Mouse (Mus musculus): Measurements from ENCODE around the gene Rassf2.

Rassf2 gene

DNA sequence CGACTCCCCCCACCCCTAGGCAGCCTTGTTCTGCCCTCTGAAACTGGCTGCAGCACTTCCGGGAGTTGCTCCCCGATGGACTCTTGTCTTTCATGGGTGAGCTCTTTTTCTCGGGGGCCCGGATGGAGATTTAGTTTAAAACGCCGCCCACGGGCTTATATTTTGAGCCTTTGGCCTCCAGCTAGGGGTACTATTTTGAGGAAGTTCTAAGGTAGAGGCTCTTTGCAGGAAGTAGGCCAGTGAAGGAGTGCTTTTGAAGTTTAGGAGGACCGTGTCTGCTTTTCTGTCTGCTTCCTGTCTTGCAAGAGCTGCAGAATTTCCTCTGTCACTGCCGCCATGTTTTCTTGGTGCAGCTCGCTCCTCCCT, 5.4 kb upstream of the Rassf2 start:
- DNase-seq (ENCODE audit: extremely low read depth, insufficient read length, low spot score) = no peak

DNA sequence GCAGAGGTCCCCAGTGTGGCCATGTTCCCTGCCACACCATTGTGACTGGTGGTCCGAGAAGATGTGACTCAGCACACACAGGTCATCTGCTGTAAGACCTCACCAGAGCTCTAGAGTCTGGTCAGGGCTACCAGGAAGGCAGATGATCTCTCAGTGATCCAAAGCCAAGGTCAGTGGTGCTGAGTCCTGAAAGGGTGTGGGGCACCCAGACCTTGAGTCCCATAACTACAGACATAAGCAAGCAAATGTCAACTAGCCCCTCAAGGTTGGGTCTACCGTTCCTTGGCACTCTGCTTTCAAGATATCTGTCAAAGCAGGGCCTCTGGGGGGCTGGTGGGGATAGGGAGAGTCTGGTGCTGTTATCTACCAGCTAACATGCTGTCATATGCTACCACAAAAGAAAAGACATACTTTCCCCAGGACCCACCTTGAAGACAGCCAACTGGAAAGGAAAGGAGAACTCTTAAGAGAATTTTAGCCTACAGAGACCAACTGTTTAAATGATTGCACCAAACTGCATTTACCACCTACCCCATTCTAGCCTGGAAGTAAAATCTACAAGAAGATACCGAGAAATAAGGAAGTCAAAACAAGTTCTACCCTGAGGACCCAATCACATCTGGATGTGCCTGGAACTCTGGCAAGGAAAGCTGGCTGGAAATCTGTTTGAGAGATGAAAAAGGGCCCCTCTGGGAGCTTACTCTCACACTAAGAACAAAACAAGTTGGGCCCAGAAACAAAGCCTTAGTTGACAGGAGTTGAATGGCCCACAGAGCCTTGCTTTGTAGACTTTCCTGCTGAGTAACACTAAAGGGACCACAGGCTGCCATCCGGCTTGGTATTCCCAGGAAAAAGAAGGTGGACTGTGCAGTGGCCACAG, 4.8 kb upstream of the Rassf2 start:
- no peak for DNase-seq (ENCODE audit: extremely low read depth, insufficient read length, low spot score)

DNA sequence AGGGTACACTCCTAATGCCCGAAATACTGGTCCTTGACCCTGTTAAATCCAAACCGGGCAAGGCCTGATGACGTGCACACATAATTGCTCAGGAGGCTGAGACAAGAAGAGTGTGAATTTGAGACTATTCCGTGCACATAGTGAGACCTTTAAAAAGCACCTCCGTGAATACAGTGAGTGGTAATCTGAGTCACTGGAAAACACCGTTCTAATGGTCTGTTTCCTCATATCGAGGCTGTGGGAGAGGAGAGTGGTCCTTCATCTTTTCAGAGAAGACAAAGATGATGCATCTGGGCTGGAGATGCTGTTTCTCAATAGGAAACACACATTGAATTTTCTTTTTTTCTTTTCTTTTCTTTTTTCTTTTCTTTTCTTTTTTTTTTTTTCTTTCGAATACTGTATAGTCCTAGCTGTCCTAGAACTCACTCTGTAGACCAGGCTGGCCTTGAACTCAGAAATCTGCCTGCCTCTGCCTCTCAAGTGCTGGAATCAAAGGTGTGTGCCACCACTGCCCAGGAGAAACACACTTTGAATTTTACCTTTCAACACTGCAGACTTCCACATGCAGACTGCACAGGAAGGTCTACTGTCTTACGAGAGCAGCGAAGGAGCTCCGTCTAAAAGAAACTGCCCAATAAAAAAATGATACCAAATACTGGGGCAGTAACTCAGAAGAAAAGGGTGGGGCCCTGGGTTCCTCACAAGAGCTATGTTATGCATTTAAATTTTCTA, 1.5 kb upstream of the Rassf2 start:
- no peak for DNase-seq (ENCODE audit: extremely low read depth, insufficient read length, low spot score)

GRCm38 (mm10) chr2:132030418-132031363, 633 bp upstream of the Rassf2 start:
- no peak for DNase-seq (ENCODE audit: extremely low read depth, insufficient read length, low spot score)

GRCm38 (mm10) chr2:132028894-132029605, 1.0 kb downstream of the Rassf2 start:
- peak; percentile 29 for DNase-seq (ENCODE audit: extremely low read depth, insufficient read length, low spot score)

DNA sequence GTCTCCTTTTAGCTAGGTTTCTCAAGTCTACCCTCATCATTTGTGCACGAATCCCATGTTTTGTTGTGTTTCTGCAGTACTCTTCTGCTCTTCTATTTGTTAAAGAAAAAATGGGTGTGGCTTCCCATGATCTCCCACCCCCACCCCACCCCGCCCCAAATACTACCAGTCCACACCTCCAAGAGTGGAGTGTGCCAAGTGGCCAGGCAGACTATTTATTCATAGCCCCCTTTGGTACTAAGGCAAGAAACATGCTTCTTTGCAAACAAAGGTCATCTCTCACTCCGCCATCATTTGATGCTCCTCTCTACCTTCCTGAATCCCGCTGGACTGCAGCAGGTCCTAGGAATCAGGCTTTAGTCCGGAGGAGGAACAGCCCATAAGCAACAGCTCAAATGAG, 2.0 kb downstream of the Rassf2 start:
- DNase-seq (ENCODE audit: extremely low read depth, insufficient read length, low spot score) = no peak

GRCm38 (mm10) chr2:132027366-132027765, 2.7 kb downstream of the Rassf2 start:
- no peak for DNase-seq (ENCODE audit: extremely low read depth, insufficient read length, low spot score)

- DNase-seq (ENCODE audit: extremely low read depth, insufficient read length, low spot score) = no peak
Observed at GRCm38 (mm10) chr2:132024028-132024427, 6.0 kb downstream of the Rassf2 start.

- no peak for DNase-seq (ENCODE audit: extremely low read depth, insufficient read length, low spot score)
Observed at GRCm38 (mm10) chr2:132022621-132023020, 7.4 kb downstream of the Rassf2 start.

DNA sequence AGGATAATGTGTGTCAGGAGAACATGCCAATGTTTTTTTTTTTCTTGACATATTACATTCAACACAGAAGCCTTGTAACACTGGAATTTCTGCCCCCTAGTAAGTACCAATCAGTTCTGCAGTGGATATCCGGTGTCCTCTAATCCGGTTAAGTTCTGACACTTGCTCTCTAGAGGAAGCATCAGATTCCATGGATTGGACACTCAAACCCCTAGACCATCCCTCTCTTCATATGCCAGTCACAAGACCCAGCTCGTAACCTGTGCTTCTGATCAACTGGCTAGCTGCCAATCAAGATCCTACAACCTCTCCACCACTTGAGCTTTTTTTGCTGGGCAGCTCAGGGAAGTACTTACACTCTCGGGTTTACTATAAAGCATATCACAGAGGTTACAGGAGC, 8.4 kb downstream of the Rassf2 start:
- no peak for DNase-seq (ENCODE audit: extremely low read depth, insufficient read length, low spot score)

DNA sequence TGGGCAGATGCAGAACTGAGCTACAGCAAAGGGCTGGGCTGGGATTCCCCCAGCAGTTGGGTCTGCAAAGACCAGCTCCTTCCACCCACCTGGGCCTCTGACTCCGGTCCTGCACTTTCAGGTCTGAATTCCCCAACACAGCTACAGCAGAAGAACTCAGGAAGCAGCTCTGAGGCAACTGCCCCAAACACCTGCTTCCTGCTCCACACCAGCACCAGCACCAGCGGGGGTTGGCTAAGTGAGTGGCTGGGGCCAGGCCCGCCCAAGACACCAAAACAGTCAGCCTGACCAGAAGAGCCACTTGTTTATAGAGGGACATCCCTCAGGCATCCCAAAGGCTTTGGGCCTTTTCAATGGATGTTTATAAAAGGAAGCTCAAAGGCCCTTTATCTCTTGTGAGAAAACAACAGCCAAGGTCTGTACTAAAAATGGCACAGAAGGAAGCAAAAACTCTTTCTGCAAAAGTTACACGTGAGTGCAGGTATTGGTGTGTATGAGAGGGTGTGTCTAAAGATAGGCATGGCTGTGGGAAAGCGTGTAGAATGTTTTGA, 9.0 kb downstream of the Rassf2 start:
- no peak for DNase-seq (ENCODE audit: extremely low read depth, insufficient read length, low spot score)

GRCm38 (mm10) chr2:132020420-132020819, 9.6 kb downstream of the Rassf2 start:
- DNase-seq (ENCODE audit: extremely low read depth, insufficient read length, low spot score) = no peak

GRCm38 (mm10) chr2:132019372-132019811, 10.7 kb downstream of the Rassf2 start:
- no peak for DNase-seq (ENCODE audit: extremely low read depth, insufficient read length, low spot score)

GRCm38 (mm10) chr2:132018156-132018555, 11.9 kb downstream of the Rassf2 start:
- no peak for DNase-seq (ENCODE audit: extremely low read depth, insufficient read length, low spot score)

- no peak for DNase-seq (ENCODE audit: extremely low read depth, insufficient read length, low spot score)
Observed at GRCm38 (mm10) chr2:132017611-132018010, 12.4 kb downstream of the Rassf2 start.

GRCm38 (mm10) chr2:132016034-132016433, 14.0 kb downstream of the Rassf2 start:
- no peak for DNase-seq (ENCODE audit: extremely low read depth, insufficient read length, low spot score)

DNA sequence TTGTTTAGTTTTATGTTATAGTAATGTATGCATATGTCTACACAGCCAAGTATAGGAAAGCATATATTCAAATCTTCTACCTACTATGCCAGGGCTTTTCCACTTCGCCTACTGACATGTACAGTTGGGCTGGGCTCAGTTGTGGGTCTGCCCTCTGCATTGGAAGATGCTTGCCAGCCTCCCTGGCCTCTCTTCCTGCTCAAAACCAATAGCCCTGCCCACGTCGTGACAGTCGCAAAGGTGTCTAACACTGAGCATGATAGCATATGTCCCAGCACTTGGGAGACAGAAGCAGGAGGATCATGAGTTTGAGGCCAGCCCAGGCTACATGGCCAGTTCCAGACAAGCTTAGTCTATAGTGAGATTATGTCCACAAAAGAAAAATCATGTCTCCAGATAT, 16.9 kb downstream of the Rassf2 start:
- no peak for DNase-seq (ENCODE audit: extremely low read depth, insufficient read length, low spot score)

DNA sequence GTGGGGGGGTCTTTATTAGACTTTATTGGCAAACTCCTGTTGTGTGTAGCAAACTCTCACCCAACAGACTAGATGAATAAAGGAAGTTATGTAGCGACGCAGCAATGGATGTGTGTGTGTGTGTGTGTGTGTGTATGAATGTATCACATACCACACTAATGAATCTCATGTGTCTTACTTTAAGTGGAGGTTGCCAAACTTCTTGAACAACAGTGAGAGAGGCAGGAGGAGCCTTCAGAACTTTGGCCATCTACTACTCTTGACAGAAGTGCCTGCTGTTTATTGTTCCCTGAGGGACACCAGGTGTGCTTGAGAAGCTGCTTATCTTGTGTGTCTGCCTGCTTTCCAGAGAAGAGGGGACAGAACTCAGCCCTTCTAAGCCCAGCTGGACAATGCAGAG, 19.3 kb downstream of the Rassf2 start:
- DNase-seq (ENCODE audit: extremely low read depth, insufficient read length, low spot score) = no peak

DNA sequence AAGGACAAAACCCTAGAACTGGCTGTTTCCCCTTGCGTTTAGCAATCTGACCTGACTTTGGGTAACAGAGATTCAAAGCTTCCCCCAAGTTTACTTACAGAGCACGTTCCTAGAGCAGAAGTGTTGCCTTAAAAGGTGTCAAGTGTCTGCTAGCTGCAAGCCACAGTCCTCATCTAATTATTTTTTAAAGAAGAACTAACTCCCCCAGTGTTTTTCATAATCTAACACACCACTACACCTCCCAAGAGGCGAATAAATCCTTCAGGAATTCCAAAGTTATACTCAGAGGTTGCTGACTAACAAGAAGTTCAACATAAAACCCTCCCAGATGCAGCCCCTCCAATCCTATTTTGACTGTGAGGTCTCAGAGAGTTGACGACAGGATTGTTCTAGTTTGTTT, 21.9 kb downstream of the Rassf2 start:
- no peak for DNase-seq (ENCODE audit: extremely low read depth, insufficient read length, low spot score)

- no peak for DNase-seq (ENCODE audit: extremely low read depth, insufficient read length, low spot score)
Observed at GRCm38 (mm10) chr2:132007475-132007819, 22.6 kb downstream of the Rassf2 start.
